Mouse (Mus musculus) liver, adult 2 months (tissue): Measurements from ENCODE around the gene Best1.

Experiments used
- CTCF ChIP-seq: fragments of 200-500 bp; IDR thresholded peaks from 2 replicates; pipeline ENCODE4 v1.5.1; 2011; ENCODE audit warnings: low read depth, low read length, control low read depth
- POLR2A ChIP-seq: fragments of 200-500 bp; IDR thresholded peaks from 2 replicates; pipeline ENCODE4 v1.6.1; 2011; ENCODE audit warnings: low read length, control low read depth; ENCODE audit not compliant: insufficient read depth; ENCODE audit errors: extremely low read depth

DNA sequence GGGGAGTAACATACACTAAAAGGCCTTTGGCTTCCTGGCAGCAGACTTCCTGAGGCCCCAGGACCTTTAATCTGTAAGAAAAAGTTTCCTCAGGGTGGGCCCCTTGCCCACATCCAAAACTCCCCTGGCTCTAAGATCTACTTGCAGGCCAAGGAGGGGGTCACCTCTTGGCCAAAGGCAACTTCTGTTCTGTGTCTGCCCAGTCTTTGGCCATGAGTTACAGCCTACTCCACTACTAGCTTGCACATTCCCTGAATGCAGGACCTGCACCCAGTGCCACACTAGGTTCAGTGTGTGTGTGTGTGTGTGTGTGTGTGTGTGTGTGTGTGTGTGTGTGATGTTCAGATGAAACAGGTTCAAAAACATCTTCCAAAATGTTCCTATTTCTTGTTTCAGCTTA is 13.8 kb downstream of the Best1 start:
- TF ChIP-seq CTCF (no peak), POLR2A (no peak)
